Comparison of ENCODE assay signal across 18 mouse cellular contexts in the genomic region with DNA sequence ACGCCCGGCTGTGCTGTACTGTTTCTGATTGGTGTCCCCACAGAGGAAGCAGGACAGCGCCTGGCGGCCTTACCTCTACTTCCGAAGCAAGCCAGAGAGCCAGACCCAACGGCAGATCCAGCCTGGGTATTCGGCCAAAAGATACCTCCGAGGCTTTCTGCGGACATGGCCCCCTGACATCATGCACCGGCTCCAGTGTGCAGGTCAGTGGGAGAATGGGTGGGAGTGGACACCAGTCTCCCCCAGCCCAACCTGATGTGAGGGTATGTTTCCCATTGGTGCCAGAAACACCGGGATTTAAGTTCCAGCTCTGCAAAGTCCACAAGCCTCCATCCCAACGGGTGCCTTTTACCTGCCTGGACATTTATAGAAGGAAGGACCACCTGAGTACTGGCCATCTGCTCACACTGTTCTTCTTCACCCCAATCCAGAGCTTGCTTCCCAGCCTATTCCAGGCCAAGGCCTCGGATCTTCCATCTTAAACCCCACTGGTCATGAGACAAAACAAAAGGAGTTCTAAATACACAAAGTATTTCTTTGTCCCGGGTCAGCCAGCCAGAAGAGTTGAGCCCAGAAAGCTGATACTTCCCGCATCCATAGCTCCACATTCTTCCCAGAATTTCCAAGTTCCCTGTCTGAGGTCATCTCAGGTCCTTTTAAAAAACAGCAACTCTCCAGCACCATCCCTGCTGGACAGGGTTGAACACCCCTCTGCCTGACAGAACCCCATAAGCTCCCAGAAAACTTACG. TPM values are rescaled to one million over a fixed set of nuclear protein-coding genes. Genes with fewer than 3 reads are reported as not detected.
DNase-seq lines count a peak whose midpoint lies in the region; ATAC-seq lines count a peak whose summit lies in the region.
"Had no signal": no experiment of that assay in that cellular context is flagged by ENCODE, and none has a peak within 500 bp of the region (broad histone marks: within the 10 kb centered on the region; RNA-seq: fewer than 3 reads in every experiment).

No protein-coding gene starts in this region.

- no peak overlapping the region for H3K4me2 ChIP-seq in midbrain, embryonic 11.5 days
- H3K4me2 ChIP-seq in midbrain, embryonic 13.5 days (replicated peaks) = no peak overlapping the region
- no peak overlapping the region for H3K4me2 ChIP-seq in kidney, embryonic 14.5 days (replicated peaks; ENCODE audit: low read depth, low read length)
- H3K4me2 ChIP-seq: forebrain, embryonic 15.5 days; heart, embryonic 11.5 days; hindbrain, embryonic 14.5 days; limb, embryonic 15.5 days; liver, embryonic 15.5 days; stomach, embryonic 15.5 days had no signal

- no peaks in the 10 kb centered on the region for H3K36me3 ChIP-seq in midbrain, embryonic 11.5 days (ENCODE audit: control insufficient read depth, insufficient read depth, low read length)
- no peaks in the 10 kb centered on the region for H3K36me3 ChIP-seq in midbrain, embryonic 13.5 days
- no peaks in the 10 kb centered on the region for H3K36me3 ChIP-seq in kidney, embryonic 14.5 days (ENCODE audit: control insufficient read depth, insufficient read depth, low read length)
- H3K36me3 ChIP-seq: forebrain, embryonic 15.5 days; limb, embryonic 15.5 days; liver, embryonic 15.5 days; stomach, embryonic 15.5 days had no signal

- no peaks in the 10 kb centered on the region for H3K27me3 ChIP-seq in midbrain, embryonic 11.5 days (ENCODE audit: control insufficient read depth, insufficient read depth, low read length)
- no peaks in the 10 kb centered on the region for H3K27me3 ChIP-seq in midbrain, embryonic 13.5 days
- no peaks in the 10 kb centered on the region for H3K27me3 ChIP-seq in kidney, embryonic 14.5 days (ENCODE audit: control insufficient read depth, insufficient read depth, low read length)
- H3K27me3 ChIP-seq: forebrain, embryonic 15.5 days; limb, embryonic 15.5 days; liver, embryonic 15.5 days; stomach, embryonic 15.5 days had no signal

- H3K27ac ChIP-seq in midbrain, embryonic 11.5 days (ENCODE audit: low read depth, low read length) = no peak overlapping the region
- H3K27ac ChIP-seq in midbrain, embryonic 13.5 days = no peak overlapping the region
- H3K27ac ChIP-seq in kidney, embryonic 14.5 days (ENCODE audit: low read depth, low read length) = no peak overlapping the region
- H3K27ac ChIP-seq: forebrain, embryonic 15.5 days; hindbrain, embryonic 14.5 days; limb, embryonic 15.5 days; liver, embryonic 15.5 days; stomach, embryonic 15.5 days had no signal

- DNase-seq in embryo, embryonic 10.5 days (ENCODE audit: low spot score) = peak; percentile 38
- no peak for DNase-seq in embryo, embryonic 11 days
- peak; percentile 81 for DNase-seq in midbrain, embryonic 11.5 days (ENCODE audit: low spot score, missing footprints)
- peak; percentile 63 for DNase-seq in cerebellum, adult 9-10 months
- peak; percentile 78 for DNase-seq in retina, postnatal 1 day
- DNase-seq in kidney, adult 18-20 months = no peak
- DNase-seq: adrenal gland, postnatal 36 days; heart, postnatal 10 days; kidney, postnatal 10 days had no signal

- no peak overlapping the region for H3K9ac ChIP-seq in midbrain, embryonic 11.5 days (ENCODE audit: low read length)
- no peak overlapping the region for H3K9ac ChIP-seq in midbrain, embryonic 13.5 days (replicated peaks)
- H3K9ac ChIP-seq in kidney, embryonic 14.5 days (ENCODE audit: low read depth, low read length) = no peak overlapping the region
- H3K9ac ChIP-seq: forebrain, embryonic 15.5 days; hindbrain, embryonic 14.5 days; limb, embryonic 15.5 days; liver, embryonic 15.5 days; stomach, embryonic 15.5 days had no signal

- ATAC-seq in midbrain, embryonic 11.5 days (ENCODE audit: low FRiP score) = no peak
- ATAC-seq in midbrain, embryonic 13.5 days = no peak
- ATAC-seq in kidney, embryonic 14.5 days (ENCODE audit: low FRiP score, low TSS enrichment) = no peak
- ATAC-seq: forebrain, embryonic 15.5 days had no signal

- no peaks in the 10 kb centered on the region for H3K4me1 ChIP-seq in midbrain, embryonic 11.5 days (ENCODE audit: control insufficient read depth, insufficient read depth, low read length)
- H3K4me1 ChIP-seq in midbrain, embryonic 13.5 days (replicated peaks) = 0 out of 2 replicates have a peak, but pooled peaks cover 4% of the 10 kb centered on the region
- no peaks in the 10 kb centered on the region for H3K4me1 ChIP-seq in kidney, embryonic 14.5 days (ENCODE audit: control insufficient read depth, insufficient read depth, low read length)
- H3K4me1 ChIP-seq: liver, embryonic 15.5 days; stomach, embryonic 15.5 days had no signal

- no peaks in the 10 kb centered on the region for H3K9me3 ChIP-seq in midbrain, embryonic 11.5 days (ENCODE audit: control insufficient read depth, low read length)
- H3K9me3 ChIP-seq in midbrain, embryonic 13.5 days = no peaks in the 10 kb centered on the region
- no peaks in the 10 kb centered on the region for H3K9me3 ChIP-seq in kidney, embryonic 14.5 days (ENCODE audit: control insufficient read depth, low read length)
- H3K9me3 ChIP-seq: forebrain, embryonic 15.5 days; limb, embryonic 15.5 days; liver, embryonic 15.5 days; stomach, embryonic 15.5 days had no signal

- WGBS in midbrain, embryonic 11.5 days = 82% methylated on average over 16 of the region's 16 CpGs
- 81% methylated on average over 16 of the region's 16 CpGs for WGBS in midbrain, embryonic 13.5 days
- WGBS in kidney, embryonic 14.5 days = 87% methylated on average over 16 of the region's 16 CpGs

- H3K4me3 ChIP-seq in midbrain, embryonic 11.5 days (ENCODE audit: low read depth, low read length) = no peak overlapping the region
- no peak overlapping the region for H3K4me3 ChIP-seq in midbrain, embryonic 13.5 days (replicated peaks)
- H3K4me3 ChIP-seq in kidney, embryonic 14.5 days (ENCODE audit: low read length) = no peak overlapping the region
- H3K4me3 ChIP-seq: forebrain, embryonic 15.5 days; limb, embryonic 15.5 days; liver, embryonic 15.5 days; myocyte; stomach, embryonic 15.5 days had no signal

RNA-seq across cellular contexts. Expression of a gene that starts 25.4 kb away (rescaled TPM):
- 7.0 and 7.1 TPM in 2 replicates for polyA plus RNA-seq in midbrain, embryonic 11.5 days (2014; fragmentation: Nextera tagmentation; extraction: Ambion mirVana)
- polyA plus RNA-seq in midbrain, embryonic 13.5 days (2015; fragmentation: Nextera tagmentation; extraction: Ambion mirVana) = 7.2 and 8.8 TPM in 2 replicates
- polyA plus RNA-seq in kidney, embryonic 14.5 days (2014; fragmentation: Nextera tagmentation; extraction: Ambion mirVana) = 0.90 and 1.4 TPM in 2 replicates
- polyA plus RNA-seq: liver, embryonic 15.5 days; myocyte had no signal

RNA-seq across cellular contexts. Expression of a gene that starts 59.2 kb away (rescaled TPM):
- 5.3 and 6.3 TPM in 2 replicates for polyA plus RNA-seq in midbrain, embryonic 11.5 days (2014; fragmentation: Nextera tagmentation; extraction: Ambion mirVana)
- 2.7 and 4.0 TPM in 2 replicates for polyA plus RNA-seq in midbrain, embryonic 13.5 days (2015; fragmentation: Nextera tagmentation; extraction: Ambion mirVana)
- polyA plus RNA-seq in kidney, embryonic 14.5 days (2014; fragmentation: Nextera tagmentation; extraction: Ambion mirVana) = 20.1 and 29.2 TPM in 2 replicates

Comparison
In these comparisons a context has a peak if more than half of its experiments do, and no peak if none do; other contexts are left out.
1. DNase-seq: peak in embryo, embryonic 10.5 days (single experiment), midbrain, embryonic 11.5 days (single experiment), cerebellum, adult 9-10 months (single experiment) and retina, postnatal 1 day (single experiment); none in embryo, embryonic 11 days (single experiment) and kidney, adult 18-20 months (single experiment).